Mouse (Mus musculus) CH12.LX (cell line): ENCODE measurements around the gene Phlda3. TPM values are rescaled to one million over a fixed set of nuclear protein-coding genes. Genes with fewer than 3 reads are reported as not detected.

Source experiments
- DNase-seq: peaks from one replicate; pipeline ENCODE4 v3.0.0-alpha.2; 2013; ENCODE audit errors: extremely low read depth
- H3K27ac ChIP-seq: 2 replicates; pipeline ENCODE4 v1.5.1; 2012; ENCODE audit warnings: low read depth, mild to moderate bottlenecking, control low read depth, moderate library complexity; ENCODE audit not compliant: insufficient read depth
- H3K27me3 ChIP-seq: replicated peaks from 2 replicates; pipeline ENCODE3; 2012; ENCODE audit warnings: inconsistent platforms
- H3K36me3 ChIP-seq, 2 experiments: replicated peaks in 1 of 2; 2 replicates each; pipeline versions ENCODE3 to v1.6.1; 2012; ENCODE audit warnings: inconsistent platforms in 1 of 2, low read length in 1 of 2, mild to moderate bottlenecking in 1 of 2, mixed read lengths in 1 of 2, moderate library complexity in 1 of 2; ENCODE audit not compliant: control insufficient read depth in 1 of 2, insufficient read depth in 1 of 2
- H3K4me1 ChIP-seq, 2 experiments: 2 replicates each; pipeline ENCODE4 v1.6.1; 2012; ENCODE audit warnings: inconsistent platforms in 1 of 2, moderate library complexity in 1 of 2; ENCODE audit not compliant: insufficient read depth in 2 of 2, control insufficient read depth in 1 of 2
- H3K4me2 ChIP-seq: 2 replicates; pipeline ENCODE4 v1.6.1; 2012; ENCODE audit warnings: low read depth, mild to moderate bottlenecking, control low read depth; ENCODE audit not compliant: poor library complexity, insufficient read depth, severe bottlenecking
- H3K4me3 ChIP-seq, 3 experiments: fragments of 150-350 bp in 1 of 3; sonication (generic) in 1 of 3; replicated peaks in 1 of 3; 2 replicates each; pipeline versions ENCODE3 to v1.5.1; 2011 to 2012; ENCODE audit warnings: low read depth in 2 of 3, low read length in 2 of 3, mild to moderate bottlenecking in 2 of 3, moderate library complexity in 2 of 3, control low read depth in 1 of 3, improper control_type of control experiment in 1 of 3, inconsistent platforms in 1 of 3, mixed read lengths in 1 of 3; ENCODE audit not compliant: poor library complexity in 1 of 3
- H3K79me2 ChIP-seq: replicated peaks from 2 replicates; pipeline ENCODE4 v1.6.1; 2012; ENCODE audit warnings: mild to moderate bottlenecking, moderate library complexity; ENCODE audit not compliant: control insufficient read depth, poor library complexity, insufficient read depth, severe bottlenecking; ENCODE audit errors: extremely low read depth
- H3K9ac ChIP-seq: 2 replicates; pipeline ENCODE4 v1.6.1; 2012; ENCODE audit warnings: low read depth, mild to moderate bottlenecking, control low read depth, moderate library complexity; ENCODE audit not compliant: insufficient read depth
- H3K9me3 ChIP-seq: replicated peaks from 2 replicates; pipeline ENCODE3; 2012; ENCODE audit warnings: low read length, inconsistent platforms, mixed read lengths
- CHD1 ChIP-seq: IDR thresholded peaks from 2 replicates; pipeline ENCODE4 v1.6.1; 2012; ENCODE audit warnings: low read depth, low read length, improper control_type of control experiment, inconsistent platforms
- CTCF ChIP-seq, 2 experiments: IDR thresholded peaks in 1 of 2; conservative IDR thresholded peaks in 1 of 2; 2 replicates each; pipeline ENCODE4 v1.5.1; 2011 to 2012; ENCODE audit warnings: low read depth in 2 of 2, low read length in 2 of 2, improper control_type of control experiment in 1 of 2, inconsistent platforms in 1 of 2, mild to moderate bottlenecking in 1 of 2, moderate library complexity in 1 of 2
- ELF1 ChIP-seq: IDR thresholded peaks from 2 replicates; pipeline ENCODE4 v1.6.1; 2014; ENCODE audit warnings: low read depth, mild to moderate bottlenecking, inconsistent platforms, low read length, improper control_type of control experiment
- HCFC1 ChIP-seq: IDR thresholded peaks from 2 replicates; pipeline ENCODE4 v1.6.1; 2012; ENCODE audit warnings: low read depth, mild to moderate bottlenecking, inconsistent platforms, low read length, improper control_type of control experiment
- IRF4 ChIP-seq: IDR thresholded peaks from 2 replicates; pipeline ENCODE4 v1.6.1; 2014; ENCODE audit warnings: low read depth, mild to moderate bottlenecking, inconsistent platforms, low read length, improper control_type of control experiment
- NELFE ChIP-seq: IDR thresholded peaks from 2 replicates; pipeline ENCODE4 v1.6.1; 2011; ENCODE audit warnings: low read depth, low read length, improper control_type of control experiment
- PAX5 ChIP-seq: IDR thresholded peaks from 2 replicates; pipeline ENCODE4 v1.6.1; 2012; ENCODE audit warnings: low read length, inconsistent platforms, mixed read lengths
- POLR2AphosphoS2 ChIP-seq: IDR thresholded peaks from 2 replicates; pipeline ENCODE4 v1.6.1; 2011; ENCODE audit warnings: low read depth, low read length, improper control_type of control experiment
- RAD21 ChIP-seq: IDR thresholded peaks from 2 replicates; pipeline ENCODE4 v1.6.1; 2011; ENCODE audit warnings: low read depth, mild to moderate bottlenecking, low read length, improper control_type of control experiment, moderate library complexity
- SMC3 ChIP-seq: IDR thresholded peaks from 2 replicates; pipeline ENCODE4 v1.6.1; 2011; ENCODE audit warnings: low read depth, low read length, improper control_type of control experiment
- UBTF ChIP-seq: IDR thresholded peaks from 2 replicates; pipeline ENCODE4 v1.6.1; 2012; ENCODE audit warnings: low read depth, mild to moderate bottlenecking, inconsistent platforms, low read length, improper control_type of control experiment, moderate library complexity
- USF1 ChIP-seq: IDR thresholded peaks from 2 replicates; pipeline ENCODE4 v1.6.1; 2014; ENCODE audit warnings: low read depth, mild to moderate bottlenecking, inconsistent platforms, low read length, improper control_type of control experiment
- ZC3H11A ChIP-seq: IDR thresholded peaks from 2 replicates; pipeline ENCODE4 v1.6.1; 2012; ENCODE audit warnings: low read depth, mild to moderate bottlenecking, inconsistent platforms, low read length, improper control_type of control experiment
- ZKSCAN1 ChIP-seq: IDR thresholded peaks from 2 replicates; pipeline ENCODE4 v1.6.1; 2012; ENCODE audit warnings: low read depth, inconsistent platforms, low read length, improper control_type of control experiment, borderline replicate concordance
- dilution Hi-C: fragments of 300-500 bp; cut with MboI; formaldehyde crosslinking; loops from 2 replicates; pipeline ENCODE4 v1.14.3; 2020; ENCODE audit warnings: low sequenced_read_pairs; ENCODE audit not compliant: extremely low pct_unique_long_range_greater_than_20kb, extremely low pct_ligation_motif_present
- in situ Hi-C: fragments of 300-500 bp; cut with MboI; formaldehyde crosslinking; loops from 3 replicates; pipeline ENCODE4 v1.14.3; 2019; ENCODE audit warnings: low sequenced_read_pairs, low pct_ligation_motif_present, low pct_unique_long_range_greater_than_20kb, mixed read lengths
- polyA plus RNA-seq: library from polyadenylated mRNA; unstranded; fragments of >175 nt; gene quantifications from 2 replicates; pipeline ENCODE4 v1.2.1, GENCODE M21; 2012; ENCODE audit warnings: low read depth; ENCODE audit not compliant: insufficient read length
- total RNA-seq, 2 experiments: library from RNA; depleted of rRNA; stranded (reverse); fragments of 300-350 nt in 1 of 2; fragments of >200 nt in 1 of 2; gene quantifications; 2 replicates each; pipeline ENCODE4 v1.2.3; 2012 to 2014

Gene Phlda3
- total and polyA plus RNA-seq, 3 experiments = 37.5 to 98.1 (median 49.5) TPM

DNA sequence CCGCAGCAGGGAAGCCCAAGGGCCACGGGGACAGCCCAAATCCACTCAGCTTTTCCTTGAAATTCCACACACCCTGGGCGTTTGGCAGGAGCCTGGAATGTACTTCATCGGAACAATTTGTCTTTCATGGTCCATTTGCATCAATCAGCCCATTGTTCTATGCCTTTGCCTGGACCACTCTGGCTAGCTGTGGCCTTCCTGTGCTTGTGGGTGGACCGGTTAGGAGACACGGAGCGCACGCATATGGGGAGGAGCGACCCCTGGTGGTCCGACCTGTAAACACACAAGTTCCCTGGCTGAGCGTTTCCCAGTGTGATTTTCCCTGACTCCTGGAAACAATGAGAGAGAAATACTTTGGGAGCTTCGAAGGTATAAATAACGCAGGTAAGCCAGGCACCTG is 15.3 kb downstream of the Phlda3 start:
- DNase-seq = no peak
- Histone ChIP-seq H3K9ac (no peak overlapping the region), H3K79me2 (no peaks in the 10 kb centered on the region), H3K4me3 (no peak overlapping the region), H3K36me3 (no peaks in the 10 kb centered on the region), H3K4me1 (peaks cover 0 to 4% of the 10 kb centered on the region in 2 experiments; a peak in 3 of 4 replicates), H3K4me2 (no peak overlapping the region), H3K27me3 (no peaks in the 10 kb centered on the region), H3K9me3 (no peaks in the 10 kb centered on the region), H3K27ac (no peak overlapping the region)
- in situ Hi-C loops = loop anchor here (5.0 kb wide), 1 partner anchor 59 kb away; the partner anchor contains the start of gene Csrp1
- dilution Hi-C loops = no loop called here
- TF ChIP-seq CTCF (conservative IDR thresholded peaks at IDR 0.05 in 1 of 2, IDR thresholded peaks at IDR 0.05 in 1 of 2; ENCODE audit: low read depth in 2 of 2, low read length in 2 of 2) (peak; percentile 65 to 97), ZKSCAN1 (no peak), RAD21 (peak; percentile 89), IRF4 (no peak), POLR2AphosphoS2 (no peak), SMC3 (peak; percentile 98), PAX5 (no peak), HCFC1 (no peak), ZC3H11A (peak; percentile 77), CHD1 (no peak), USF1 (no peak)

- H3K9ac ChIP-seq = no peak overlapping the region
- H3K4me1 ChIP-seq = peaks cover 4% of the 10 kb centered on the region in 2 experiments
- H3K4me2 ChIP-seq = no peak overlapping the region
- no peaks in the 10 kb centered on the region for H3K79me2 ChIP-seq
- H3K27me3 ChIP-seq = no peaks in the 10 kb centered on the region
- in situ Hi-C loops (loop anchor here (5.0 kb wide), 1 partner anchor 61 kb away; the partner anchor contains the start of gene Csrp1), dilution Hi-C loops (no loop called here)
- DNase-seq = no peak
- no peak overlapping the region for H3K4me3 ChIP-seq
- TF ChIP-seq UBTF = no peak
- no peak for TF ChIP-seq CHD1
- H3K36me3 ChIP-seq = no peaks in the 10 kb centered on the region
- H3K27ac ChIP-seq = no peak overlapping the region
- H3K9me3 ChIP-seq = no peaks in the 10 kb centered on the region
These were observed 16.9 kb downstream of the Phlda3 start for GRCm38 (mm10) chr1:135782816-135783215.

- peaks cover 2% of the 10 kb centered on the region for H3K27me3 ChIP-seq
- H3K4me1 ChIP-seq = peaks cover 8 to 30% of the 10 kb centered on the region in 2 experiments
- DNase-seq = peak; percentile 91
- H3K4me2 ChIP-seq = no peak overlapping the region
- in situ Hi-C loops (loop anchor here (5.0 kb wide), 1 partner anchor 35 kb away; no protein-coding TSS in a partner anchor), dilution Hi-C loops (no loop called here)
- no peak overlapping the region for H3K27ac ChIP-seq
- H3K9me3 ChIP-seq = no peaks in the 10 kb centered on the region
- no peaks in the 10 kb centered on the region for H3K79me2 ChIP-seq
- no peaks in the 10 kb centered on the region for H3K36me3 ChIP-seq
- H3K9ac ChIP-seq = no peak overlapping the region
- no peak overlapping the region for H3K4me3 ChIP-seq
- peak; percentile 51 for TF ChIP-seq SMC3
- TF ChIP-seq POLR2AphosphoS2 = no peak
- peak; percentile 54 to 91 for TF ChIP-seq CTCF (conservative IDR thresholded peaks at IDR 0.05 in 1 of 2, IDR thresholded peaks at IDR 0.05 in 1 of 2; ENCODE audit: low read depth in 2 of 2, low read length in 2 of 2)
- peak; percentile 26; the same call in 1 of the 2 replicates for TF ChIP-seq RAD21
- no peak for TF ChIP-seq NELFE
- no peak for TF ChIP-seq UBTF
- peak; percentile 49; the same call in 1 of the 2 replicates for TF ChIP-seq IRF4
- TF ChIP-seq HCFC1 = peak; percentile 51
- TF ChIP-seq ELF1 = peak; percentile 72; the same call in 1 of the 2 replicates
These were observed 21.9 kb downstream of the Phlda3 start for GRCm38 (mm10) chr1:135787799-135788198.
